Mouse (Mus musculus) megakaryocyte, embryonic 14.5 days (primary cell): Measurements from ENCODE around the gene Tns2. TPM values are rescaled to one million over a fixed set of nuclear protein-coding genes. Genes with fewer than 3 reads are reported as not detected.

Experiments
- H3K27me3 ChIP-seq: replicated peaks from 2 replicates; pipeline ENCODE3; 2012; ENCODE audit warnings: inconsistent platforms
- H3K36me3 ChIP-seq: replicated peaks from 2 replicates; pipeline ENCODE3; 2012; ENCODE audit warnings: low read length, inconsistent platforms, mixed read lengths
- H3K4me1 ChIP-seq: 2 replicates; pipeline ENCODE4 v1.6.1; 2012; ENCODE audit warnings: inconsistent platforms
- H3K4me3 ChIP-seq: replicated peaks from 2 replicates; pipeline ENCODE3; 2012; ENCODE audit warnings: moderate library complexity, mild to moderate bottlenecking, inconsistent platforms
- H3K9me3 ChIP-seq: 2 replicates; pipeline ENCODE4 v1.6.1; 2012; ENCODE audit warnings: inconsistent platforms
- FLI1 ChIP-seq: IDR thresholded peaks from 2 replicates; pipeline ENCODE4 v1.6.1; 2012; ENCODE audit warnings: low read length, inconsistent platforms, mixed read lengths
- GATA1 ChIP-seq: IDR thresholded peaks from 3 replicates; pipeline ENCODE4 v1.6.1; 2012; ENCODE audit warnings: mixed read lengths, low read length, inconsistent platforms, borderline replicate concordance
- polyA plus RNA-seq: library from polyadenylated mRNA; stranded (reverse); fragments of >175 nt; gene quantifications from 2 replicates; pipeline ENCODE4 v1.2.3, GENCODE M21; 2012; ENCODE audit warnings: low replicate concordance; ENCODE audit not compliant: insufficient read depth

Gene Tns2
- polyA plus RNA-seq, 1 experiment = 0.43 TPM

DNA sequence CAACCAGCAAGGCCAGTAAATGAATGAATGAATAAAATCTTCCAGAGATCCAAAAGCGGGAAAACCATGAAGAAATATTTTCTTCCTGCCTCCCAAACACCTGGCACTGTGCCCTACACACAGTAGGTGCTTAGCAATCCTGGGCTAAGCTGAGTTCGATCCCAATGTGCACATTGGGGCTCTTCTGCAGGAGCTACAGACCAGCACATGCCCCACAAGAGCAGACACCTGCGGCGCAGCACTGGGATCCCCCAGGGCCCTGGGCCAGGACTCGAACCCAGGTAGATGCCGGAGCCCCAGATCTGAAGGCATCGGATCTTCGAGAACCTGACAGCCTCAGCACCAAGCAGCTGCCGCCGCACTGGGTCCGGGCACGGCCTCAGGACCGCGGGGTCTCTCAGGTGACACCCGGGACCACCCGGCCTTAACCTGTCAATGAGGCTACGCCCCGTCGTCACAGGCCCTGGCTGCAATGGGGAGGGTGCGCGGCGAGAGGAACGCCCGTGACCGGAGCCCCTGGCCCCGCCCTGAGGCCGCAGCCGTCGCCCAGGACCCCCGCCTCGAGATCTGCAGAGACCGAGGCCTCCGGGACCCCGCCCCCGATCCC, 35.4 kb downstream of the Tns2 start:
- TF ChIP-seq FLI1 (no peak), GATA1 (no peak)
- peaks cover 26% of the 10 kb centered on the region for H3K4me1 ChIP-seq

DNA sequence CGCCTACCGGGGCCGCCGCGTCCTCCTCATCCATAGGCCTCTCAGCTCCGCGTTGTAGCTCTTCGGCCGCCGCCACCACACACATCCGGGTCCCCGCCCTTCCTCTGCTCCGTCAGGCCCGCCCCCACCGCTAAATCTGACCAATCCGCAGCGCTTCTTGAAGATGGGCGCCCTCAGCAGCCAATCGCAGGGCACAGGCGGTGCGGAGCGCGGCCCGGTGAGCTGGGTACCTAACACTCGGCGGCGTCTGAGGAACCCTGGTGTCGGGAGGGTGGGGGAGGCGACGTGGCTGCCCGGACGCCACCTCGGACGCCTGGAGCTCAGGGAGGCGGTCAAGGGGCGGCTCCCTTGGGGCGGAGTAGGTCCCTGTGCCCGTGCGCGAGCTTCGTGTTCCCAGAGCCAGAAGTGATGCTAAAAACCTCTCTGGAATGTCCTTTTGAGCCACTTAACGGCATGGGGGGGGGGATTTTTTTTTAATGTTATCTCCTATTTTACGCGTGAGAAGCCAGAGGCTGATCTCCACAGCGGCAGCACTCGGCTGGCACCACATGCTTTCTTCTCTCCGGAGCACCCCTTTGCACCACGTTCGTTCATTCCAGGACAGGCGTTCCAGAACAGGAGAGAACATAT, 36.0 kb downstream of the Tns2 start, which contains the start of gene Spryd3:
Gene Spryd3, minus strand, starts transcription at position 106 of the 630 bp plus-strand sequence.
- Histone ChIP-seq H3K36me3 (peaks cover 24% of the 10 kb centered on the region), H3K9me3 (no peaks in the 10 kb centered on the region), H3K27me3 (no peaks in the 10 kb centered on the region), H3K4me3 (peak within 1 kb of the TSS; percentile 97), H3K4me1 (peaks cover 26% of the 10 kb centered on the region)
- TF ChIP-seq GATA1 = no peak
- no peak for TF ChIP-seq FLI1

More for the DNA sequence above, 35.4 kb downstream of the Tns2 start:
- Histone ChIP-seq H3K27me3 (no peaks in the 10 kb centered on the region), H3K9me3 (no peaks in the 10 kb centered on the region), H3K4me3 (peak overlapping the region; percentile 97), H3K36me3 (peaks cover 31% of the 10 kb centered on the region)

DNA sequence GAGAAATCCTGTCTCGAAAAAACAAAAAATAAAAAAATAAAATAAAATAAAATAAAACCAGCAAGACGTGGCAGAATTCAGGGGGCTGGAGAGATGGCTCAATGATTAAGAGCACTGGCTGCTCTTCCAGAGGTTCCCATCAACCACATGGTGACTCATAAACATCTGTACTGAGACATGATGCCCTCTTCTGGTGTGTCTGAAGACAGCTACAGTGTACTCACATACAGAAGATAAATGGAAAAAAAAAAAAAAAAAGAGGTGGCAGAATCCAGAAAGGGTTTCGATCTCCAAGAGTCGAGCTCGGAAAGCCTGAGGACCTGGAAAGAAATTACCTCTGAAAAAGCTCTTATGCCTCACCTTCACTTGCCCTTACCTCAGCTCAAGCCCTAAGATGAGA, 40.9 kb downstream of the Tns2 start:
- Histone ChIP-seq H3K36me3 (no peaks in the 10 kb centered on the region), H3K9me3 (no peaks in the 10 kb centered on the region), H3K4me3 (no peak overlapping the region), H3K4me1 (peaks cover 39% of the 10 kb centered on the region), H3K27me3 (peaks cover 42% of the 10 kb centered on the region)
- no peak for TF ChIP-seq FLI1
- no peak for TF ChIP-seq GATA1

DNA sequence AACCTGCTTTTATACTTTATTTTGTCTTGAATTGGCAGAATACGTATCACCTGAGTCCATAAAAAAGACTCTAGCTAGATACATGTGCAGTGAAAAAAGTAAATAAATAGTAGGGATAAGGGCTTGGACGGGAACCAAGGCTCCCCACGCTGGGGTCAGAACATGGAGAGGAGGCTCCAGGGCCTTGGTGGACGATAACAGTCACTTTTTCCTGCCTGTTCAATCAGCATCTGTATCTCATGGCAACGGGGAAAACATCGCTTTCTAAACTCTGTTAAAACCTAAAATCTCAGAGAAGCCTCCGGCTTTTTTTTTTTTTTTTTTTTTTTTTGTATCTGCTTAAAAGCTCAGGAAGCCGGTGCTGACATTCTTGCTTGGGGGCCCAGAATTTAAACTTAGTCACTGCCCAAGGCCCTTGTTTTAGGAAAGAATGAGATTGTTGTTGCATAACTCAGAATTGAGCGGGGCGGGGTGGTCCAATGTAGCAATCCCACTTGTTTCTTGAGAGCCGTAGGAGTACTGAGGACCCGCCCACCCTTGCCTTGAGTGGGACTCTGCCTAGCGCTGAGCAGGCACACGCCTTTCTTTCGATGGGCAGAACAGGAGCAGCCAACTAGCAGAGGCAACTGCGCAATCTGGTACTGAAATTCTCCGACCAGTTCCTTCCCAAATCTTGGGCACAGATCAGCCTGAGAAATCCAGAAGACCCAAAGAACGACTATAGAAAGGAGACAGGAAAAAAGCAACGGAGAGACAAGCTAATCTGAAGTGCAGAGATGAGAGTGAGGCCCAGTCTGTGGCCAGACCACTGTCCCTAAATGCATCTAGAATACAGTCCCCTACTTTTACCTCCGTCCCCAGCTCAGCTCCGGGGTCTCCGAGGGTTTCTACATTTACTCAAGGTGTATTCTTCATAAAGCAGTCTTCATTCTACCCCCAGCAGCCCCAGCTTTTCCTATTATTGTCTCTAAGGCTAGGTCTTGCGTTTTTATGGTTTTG, 43.0 kb downstream of the Tns2 start:
- H3K4me3 ChIP-seq = no peak overlapping the region
- no peaks in the 10 kb centered on the region for H3K36me3 ChIP-seq
- no peaks in the 10 kb centered on the region for H3K9me3 ChIP-seq
- peaks cover 45% of the 10 kb centered on the region for H3K4me1 ChIP-seq
- peaks cover 43% of the 10 kb centered on the region for H3K27me3 ChIP-seq
- TF ChIP-seq FLI1 (no peak), GATA1 (no peak)

DNA sequence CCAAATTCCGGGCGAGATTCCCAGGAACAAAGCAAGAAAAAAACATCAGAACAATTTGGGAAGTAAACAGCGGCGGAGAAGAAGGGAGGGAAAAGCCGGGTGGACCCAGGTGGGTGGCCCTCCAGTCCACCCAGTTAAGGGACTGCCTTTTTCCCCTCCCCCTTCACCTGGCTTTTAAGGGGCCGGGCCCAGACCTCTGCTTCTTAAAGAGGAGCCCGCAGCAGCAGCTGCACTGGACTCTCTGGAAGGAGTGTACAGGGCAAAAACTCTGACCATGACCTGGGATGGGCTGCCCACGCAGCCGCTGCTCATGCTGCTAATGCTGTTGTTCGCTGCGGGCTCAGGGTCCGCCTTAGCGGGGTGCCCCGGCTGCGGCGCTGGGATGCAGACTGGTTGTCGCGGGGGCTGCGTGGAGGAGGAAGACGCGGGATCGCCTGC, 44.1 kb downstream of the Tns2 start, which contains the start of gene Igfbp6:
Gene Igfbp6, plus strand, starts transcription at position 89 of the 438 bp plus-strand sequence.
- TF ChIP-seq FLI1 (no peak), GATA1 (no peak)
- Histone ChIP-seq H3K4me3 (no peak within 1 kb of the TSS), H3K27me3 (peaks cover 43% of the 10 kb centered on the region), H3K36me3 (no peaks in the 10 kb centered on the region), H3K9me3 (no peaks in the 10 kb centered on the region), H3K4me1 (peaks cover 54% of the 10 kb centered on the region)

DNA sequence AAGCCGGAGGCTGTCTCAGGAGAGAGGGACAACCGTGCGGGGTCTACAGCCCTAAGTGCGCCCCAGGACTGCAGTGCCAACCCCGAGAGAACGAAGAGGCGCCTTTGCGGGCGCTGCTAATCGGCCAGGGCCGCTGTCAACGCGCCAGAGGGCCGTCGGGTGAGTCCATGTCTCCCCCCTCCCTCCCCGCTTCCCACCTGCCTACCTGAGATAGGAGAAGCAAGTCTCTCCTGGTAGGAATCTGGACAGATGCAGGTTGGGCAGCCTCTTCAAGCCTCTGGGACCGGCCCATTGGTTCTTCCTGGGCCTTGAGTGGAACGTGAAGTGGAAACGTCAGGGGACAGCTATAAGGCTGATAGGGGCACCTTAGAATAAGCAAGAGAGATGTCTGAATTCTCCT, 44.5 kb downstream of the Tns2 start:
- no peak for TF ChIP-seq FLI1
- no peak for TF ChIP-seq GATA1
- H3K4me3 ChIP-seq = no peak overlapping the region
- H3K4me1 ChIP-seq = peaks cover 59% of the 10 kb centered on the region

DNA sequence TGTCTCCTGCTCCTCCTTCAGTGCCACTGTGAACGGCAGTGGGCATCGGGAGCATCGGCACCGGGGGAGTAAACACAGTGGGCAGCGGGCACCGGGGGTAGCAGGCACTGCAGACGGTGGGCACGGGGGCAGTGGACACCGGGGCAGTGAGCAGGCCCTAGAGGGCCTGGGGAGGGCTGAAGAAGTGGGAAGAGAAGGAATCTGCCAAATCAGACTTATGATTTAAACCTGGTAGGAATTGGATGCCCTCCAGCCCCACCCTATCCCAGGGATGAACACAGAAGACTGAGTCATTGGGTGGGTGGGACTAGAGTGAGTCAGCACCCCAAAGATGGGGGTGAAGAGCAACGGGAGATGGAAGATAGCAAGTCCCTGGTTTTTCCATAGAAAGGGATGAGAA, 45.1 kb downstream of the Tns2 start:
- no peak overlapping the region for H3K4me3 ChIP-seq
- H3K4me1 ChIP-seq = peaks cover 65% of the 10 kb centered on the region
- no peaks in the 10 kb centered on the region for H3K36me3 ChIP-seq
- TF ChIP-seq FLI1 = no peak
- TF ChIP-seq GATA1 = no peak
- H3K27me3 ChIP-seq = peaks cover 43% of the 10 kb centered on the region
- no peaks in the 10 kb centered on the region for H3K9me3 ChIP-seq

More for the DNA sequence above, 44.5 kb downstream of the Tns2 start:
- no peaks in the 10 kb centered on the region for H3K9me3 ChIP-seq
- no peaks in the 10 kb centered on the region for H3K36me3 ChIP-seq
- H3K27me3 ChIP-seq = peaks cover 43% of the 10 kb centered on the region

DNA sequence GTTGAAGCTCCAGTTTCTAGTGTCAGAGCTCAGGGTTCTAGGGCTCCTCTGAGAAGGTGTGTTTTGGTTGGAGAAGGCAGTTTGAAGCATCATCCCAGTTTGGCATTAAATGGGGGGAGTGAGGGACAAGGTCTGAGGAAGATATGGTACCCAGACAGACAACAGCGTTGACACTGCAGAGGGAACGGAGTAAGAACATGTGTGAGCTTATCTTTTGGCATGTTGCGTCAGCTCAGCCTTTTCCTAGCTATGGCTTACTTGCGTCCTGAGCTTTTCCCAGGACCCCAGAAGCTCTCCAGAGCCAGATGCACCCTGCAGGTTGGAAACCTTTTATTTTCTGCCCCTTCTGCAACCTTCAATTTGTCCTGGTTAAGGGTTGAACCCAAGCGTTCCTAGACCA, 45.9 kb downstream of the Tns2 start:
- Histone ChIP-seq H3K9me3 (no peaks in the 10 kb centered on the region), H3K4me1 (peaks cover 72% of the 10 kb centered on the region), H3K27me3 (peaks cover 43% of the 10 kb centered on the region), H3K36me3 (no peaks in the 10 kb centered on the region), H3K4me3 (no peak overlapping the region)
- TF ChIP-seq FLI1 (no peak), GATA1 (no peak)

DNA sequence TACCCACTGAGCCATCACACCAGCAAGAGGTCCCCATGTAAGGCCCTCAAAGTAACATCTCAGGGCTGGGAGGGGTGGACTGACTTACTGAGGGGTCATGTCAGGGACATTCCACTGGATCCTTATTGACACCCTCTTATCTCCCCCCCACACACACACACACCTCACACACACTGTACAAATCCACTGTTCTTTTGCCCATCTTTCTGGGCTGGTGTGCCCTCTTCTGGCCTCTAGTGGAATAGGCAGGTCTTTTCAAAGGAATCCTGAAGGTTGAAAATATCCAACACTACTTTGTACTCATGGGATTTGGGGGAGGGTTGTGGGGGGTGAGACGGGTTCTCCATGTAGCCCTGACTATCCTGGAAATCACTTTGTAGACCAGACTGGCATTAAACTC, 46.7 kb downstream of the Tns2 start:
- peaks cover 75% of the 10 kb centered on the region for H3K4me1 ChIP-seq
- no peak overlapping the region for H3K4me3 ChIP-seq
- TF ChIP-seq GATA1 = no peak
- TF ChIP-seq FLI1 = no peak
- no peaks in the 10 kb centered on the region for H3K9me3 ChIP-seq
- no peaks in the 10 kb centered on the region for H3K36me3 ChIP-seq
- peaks cover 39% of the 10 kb centered on the region for H3K27me3 ChIP-seq
